Mouse (Mus musculus) heart, adult 2 months (tissue): Measurements from ENCODE around the gene Orai1.

ENCODE experiments used
- CTCF ChIP-seq: fragments of 200-600 bp; IDR thresholded peaks from 2 replicates; pipeline ENCODE4 v1.8.1; 2022; ENCODE audit warnings: antibody characterized with exemption, mild to moderate bottlenecking, moderate library complexity
- EP300 ChIP-seq: fragments of 200-500 bp; IDR thresholded peaks from 2 replicates; pipeline ENCODE4 v1.6.1; 2011; ENCODE audit warnings: low read depth, low read length, control low read depth; ENCODE audit not compliant: insufficient read depth
- POLR2A ChIP-seq: fragments of 200-500 bp; IDR thresholded peaks from 2 replicates; pipeline ENCODE4 v1.6.1; 2011; ENCODE audit warnings: mild to moderate bottlenecking, low read depth, low read length, control low read depth; ENCODE audit not compliant: insufficient read depth

DNA sequence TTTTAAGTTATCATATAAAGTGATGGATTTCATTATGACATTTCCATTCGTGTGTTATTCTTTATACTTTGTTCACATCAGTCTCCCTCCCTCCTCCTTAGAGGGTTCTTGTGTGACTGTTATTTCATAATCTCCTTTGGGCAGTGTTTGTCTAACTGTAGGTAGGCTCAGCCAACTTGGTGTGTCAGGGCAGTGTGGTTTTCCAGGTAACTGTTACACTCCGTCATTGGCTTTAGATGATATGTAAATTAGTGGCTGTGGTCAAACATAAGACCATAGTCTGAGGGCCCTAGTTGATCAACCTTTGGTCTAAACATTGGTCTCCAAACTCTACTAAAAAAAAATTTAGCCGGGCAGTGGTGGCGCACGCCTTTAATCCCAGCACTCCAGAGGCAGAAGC, 5.6 kb downstream of the Orai1 start:
- no peak for TF ChIP-seq CTCF
- TF ChIP-seq EP300 = no peak
- TF ChIP-seq POLR2A = no peak
